Mouse (Mus musculus) CH12.LX (cell line): ENCODE results near the gene Ppp2r2d. TPM values are rescaled to one million over a fixed set of nuclear protein-coding genes. Genes with fewer than 3 reads are reported as not detected.
A peak's percentile ranks its signal among the peaks of the same experiment; 100 is the strongest.

ENCODE experiments used
- DNase-seq: peaks from one replicate; pipeline ENCODE4 v3.0.0-alpha.2; 2013; ENCODE audit errors: extremely low read depth
- H3K27ac ChIP-seq: 2 replicates; pipeline ENCODE4 v1.5.1; 2012; ENCODE audit warnings: low read depth, mild to moderate bottlenecking, control low read depth, moderate library complexity; ENCODE audit not compliant: insufficient read depth
- H3K27me3 ChIP-seq: replicated peaks from 2 replicates; pipeline ENCODE3; 2012; ENCODE audit warnings: inconsistent platforms
- H3K36me3 ChIP-seq, 2 experiments: replicated peaks in 1 of 2; 2 replicates each; pipeline versions ENCODE3 to v1.6.1; 2012; ENCODE audit warnings: inconsistent platforms in 1 of 2, low read length in 1 of 2, mild to moderate bottlenecking in 1 of 2, mixed read lengths in 1 of 2, moderate library complexity in 1 of 2; ENCODE audit not compliant: control insufficient read depth in 1 of 2, insufficient read depth in 1 of 2
- H3K4me1 ChIP-seq, 2 experiments: 2 replicates each; pipeline ENCODE4 v1.6.1; 2012; ENCODE audit warnings: inconsistent platforms in 1 of 2, moderate library complexity in 1 of 2; ENCODE audit not compliant: insufficient read depth in 2 of 2, control insufficient read depth in 1 of 2
- H3K4me2 ChIP-seq: 2 replicates; pipeline ENCODE4 v1.6.1; 2012; ENCODE audit warnings: low read depth, mild to moderate bottlenecking, control low read depth; ENCODE audit not compliant: poor library complexity, insufficient read depth, severe bottlenecking
- H3K4me3 ChIP-seq, 3 experiments: fragments of 150-350 bp in 1 of 3; sonication (generic) in 1 of 3; replicated peaks in 1 of 3; 2 replicates each; pipeline versions ENCODE3 to v1.5.1; 2011 to 2012; ENCODE audit warnings: low read depth in 2 of 3, low read length in 2 of 3, mild to moderate bottlenecking in 2 of 3, moderate library complexity in 2 of 3, control low read depth in 1 of 3, improper control_type of control experiment in 1 of 3, inconsistent platforms in 1 of 3, mixed read lengths in 1 of 3; ENCODE audit not compliant: poor library complexity in 1 of 3
- H3K79me2 ChIP-seq: replicated peaks from 2 replicates; pipeline ENCODE4 v1.6.1; 2012; ENCODE audit warnings: mild to moderate bottlenecking, moderate library complexity; ENCODE audit not compliant: control insufficient read depth, poor library complexity, insufficient read depth, severe bottlenecking; ENCODE audit errors: extremely low read depth
- H3K9ac ChIP-seq: 2 replicates; pipeline ENCODE4 v1.6.1; 2012; ENCODE audit warnings: low read depth, mild to moderate bottlenecking, control low read depth, moderate library complexity; ENCODE audit not compliant: insufficient read depth
- H3K9me3 ChIP-seq: replicated peaks from 2 replicates; pipeline ENCODE3; 2012; ENCODE audit warnings: low read length, inconsistent platforms, mixed read lengths
- BHLHE40 ChIP-seq: IDR thresholded peaks from 2 replicates; pipeline ENCODE4 v1.6.1; 2011; ENCODE audit warnings: mild to moderate bottlenecking, low read depth, low read length, improper control_type of control experiment
- CHD2 ChIP-seq: IDR thresholded peaks from 2 replicates; pipeline ENCODE4 v1.6.1; 2011; ENCODE audit warnings: low read length, improper control_type of control experiment
- CTCF ChIP-seq, 2 experiments: IDR thresholded peaks in 1 of 2; conservative IDR thresholded peaks in 1 of 2; 2 replicates each; pipeline ENCODE4 v1.5.1; 2011 to 2012; ENCODE audit warnings: low read depth in 2 of 2, low read length in 2 of 2, improper control_type of control experiment in 1 of 2, inconsistent platforms in 1 of 2, mild to moderate bottlenecking in 1 of 2, moderate library complexity in 1 of 2
- E2F4 ChIP-seq: IDR thresholded peaks from 2 replicates; pipeline ENCODE4 v1.6.1; 2011; ENCODE audit warnings: low read depth, low read length, improper control_type of control experiment; ENCODE audit not compliant: insufficient replicate concordance
- EP300 ChIP-seq: IDR thresholded peaks from 2 replicates; pipeline ENCODE4 v1.6.1; 2011; ENCODE audit warnings: low read length, improper control_type of control experiment
- HCFC1 ChIP-seq: IDR thresholded peaks from 2 replicates; pipeline ENCODE4 v1.6.1; 2012; ENCODE audit warnings: low read depth, mild to moderate bottlenecking, inconsistent platforms, low read length, improper control_type of control experiment
- IRF4 ChIP-seq: IDR thresholded peaks from 2 replicates; pipeline ENCODE4 v1.6.1; 2014; ENCODE audit warnings: low read depth, mild to moderate bottlenecking, inconsistent platforms, low read length, improper control_type of control experiment
- JUN ChIP-seq: IDR thresholded peaks from 2 replicates; pipeline ENCODE4 v1.6.1; 2011; ENCODE audit warnings: low read depth, mild to moderate bottlenecking, low read length, improper control_type of control experiment, moderate library complexity; ENCODE audit not compliant: insufficient read depth
- JUND ChIP-seq: conservative IDR thresholded peaks from 2 replicates; pipeline ENCODE4 v1.6.1; 2011; ENCODE audit warnings: low read depth, low read length, improper control_type of control experiment
- MAX ChIP-seq: IDR thresholded peaks from 2 replicates; pipeline ENCODE4 v1.6.1; 2011; ENCODE audit warnings: low read length, improper control_type of control experiment
- MAZ ChIP-seq: IDR thresholded peaks from 2 replicates; pipeline ENCODE4 v1.6.1; 2012; ENCODE audit warnings: low read depth, mild to moderate bottlenecking, inconsistent platforms, low read length, improper control_type of control experiment, moderate library complexity
- MEF2A ChIP-seq: IDR thresholded peaks from 2 replicates; pipeline ENCODE4 v1.6.1; 2014; ENCODE audit warnings: low read depth, mild to moderate bottlenecking, inconsistent platforms, low read length, improper control_type of control experiment, borderline replicate concordance
- MYC ChIP-seq: IDR thresholded peaks from 2 replicates; pipeline ENCODE4 v1.6.1; 2011; ENCODE audit warnings: low read depth, mild to moderate bottlenecking, improper control_type of control experiment, low read length
- NELFE ChIP-seq: IDR thresholded peaks from 2 replicates; pipeline ENCODE4 v1.6.1; 2011; ENCODE audit warnings: low read depth, low read length, improper control_type of control experiment
- NRF1 ChIP-seq: IDR thresholded peaks from 2 replicates; pipeline ENCODE4 v1.6.1; 2014; ENCODE audit warnings: low read depth, mild to moderate bottlenecking, inconsistent platforms, low read length, improper control_type of control experiment, moderate library complexity
- PAX5 ChIP-seq: IDR thresholded peaks from 2 replicates; pipeline ENCODE4 v1.6.1; 2012; ENCODE audit warnings: low read length, inconsistent platforms, mixed read lengths
- POLR2A ChIP-seq: IDR thresholded peaks from 2 replicates; pipeline ENCODE4 v1.6.1; 2011; ENCODE audit warnings: low read depth, mild to moderate bottlenecking, improper control_type of control experiment, low read length
- RAD21 ChIP-seq: IDR thresholded peaks from 2 replicates; pipeline ENCODE4 v1.6.1; 2011; ENCODE audit warnings: low read depth, mild to moderate bottlenecking, low read length, improper control_type of control experiment, moderate library complexity
- RCOR1 ChIP-seq: conservative IDR thresholded peaks from 2 replicates; pipeline ENCODE4 v1.6.1; 2012; ENCODE audit warnings: low read depth, mild to moderate bottlenecking, inconsistent platforms, low read length, improper control_type of control experiment
- SMC3 ChIP-seq: IDR thresholded peaks from 2 replicates; pipeline ENCODE4 v1.6.1; 2011; ENCODE audit warnings: low read depth, low read length, improper control_type of control experiment
- TBP ChIP-seq: conservative IDR thresholded peaks from 2 replicates; pipeline ENCODE4 v1.6.1; 2011; ENCODE audit warnings: low read depth, low read length, improper control_type of control experiment
- TCF12 ChIP-seq: IDR thresholded peaks from 2 replicates; pipeline ENCODE4 v1.6.1; 2014; ENCODE audit warnings: low read depth, mild to moderate bottlenecking, inconsistent platforms, low read length, improper control_type of control experiment
- USF1 ChIP-seq: IDR thresholded peaks from 2 replicates; pipeline ENCODE4 v1.6.1; 2014; ENCODE audit warnings: low read depth, mild to moderate bottlenecking, inconsistent platforms, low read length, improper control_type of control experiment
- ZC3H11A ChIP-seq: IDR thresholded peaks from 2 replicates; pipeline ENCODE4 v1.6.1; 2012; ENCODE audit warnings: low read depth, mild to moderate bottlenecking, inconsistent platforms, low read length, improper control_type of control experiment
- ZKSCAN1 ChIP-seq: IDR thresholded peaks from 2 replicates; pipeline ENCODE4 v1.6.1; 2012; ENCODE audit warnings: low read depth, inconsistent platforms, low read length, improper control_type of control experiment, borderline replicate concordance
- ZNF384 ChIP-seq: IDR thresholded peaks from 2 replicates; pipeline ENCODE4 v1.6.1; 2012; ENCODE audit warnings: low read depth, low read length, improper control_type of control experiment, inconsistent platforms
- dilution Hi-C: fragments of 300-500 bp; cut with MboI; formaldehyde crosslinking; loops from 2 replicates; pipeline ENCODE4 v1.14.3; 2020; ENCODE audit warnings: low sequenced_read_pairs; ENCODE audit not compliant: extremely low pct_unique_long_range_greater_than_20kb, extremely low pct_ligation_motif_present
- in situ Hi-C: fragments of 300-500 bp; cut with MboI; formaldehyde crosslinking; loops from 3 replicates; pipeline ENCODE4 v1.14.3; 2019; ENCODE audit warnings: low sequenced_read_pairs, low pct_ligation_motif_present, low pct_unique_long_range_greater_than_20kb, mixed read lengths
- polyA plus RNA-seq: library from polyadenylated mRNA; unstranded; fragments of >175 nt; gene quantifications from 2 replicates; pipeline ENCODE4 v1.2.1, GENCODE M21; 2012; ENCODE audit warnings: low read depth; ENCODE audit not compliant: insufficient read length
- total RNA-seq, 2 experiments: library from RNA; depleted of rRNA; stranded (reverse); fragments of 300-350 nt in 1 of 2; fragments of >200 nt in 1 of 2; gene quantifications; 2 replicates each; pipeline ENCODE4 v1.2.3; 2012 to 2014

Ppp2r2d gene
- total and polyA plus RNA-seq, 3 experiments = 24.3 to 54.1 (median 46.0) TPM

DNA sequence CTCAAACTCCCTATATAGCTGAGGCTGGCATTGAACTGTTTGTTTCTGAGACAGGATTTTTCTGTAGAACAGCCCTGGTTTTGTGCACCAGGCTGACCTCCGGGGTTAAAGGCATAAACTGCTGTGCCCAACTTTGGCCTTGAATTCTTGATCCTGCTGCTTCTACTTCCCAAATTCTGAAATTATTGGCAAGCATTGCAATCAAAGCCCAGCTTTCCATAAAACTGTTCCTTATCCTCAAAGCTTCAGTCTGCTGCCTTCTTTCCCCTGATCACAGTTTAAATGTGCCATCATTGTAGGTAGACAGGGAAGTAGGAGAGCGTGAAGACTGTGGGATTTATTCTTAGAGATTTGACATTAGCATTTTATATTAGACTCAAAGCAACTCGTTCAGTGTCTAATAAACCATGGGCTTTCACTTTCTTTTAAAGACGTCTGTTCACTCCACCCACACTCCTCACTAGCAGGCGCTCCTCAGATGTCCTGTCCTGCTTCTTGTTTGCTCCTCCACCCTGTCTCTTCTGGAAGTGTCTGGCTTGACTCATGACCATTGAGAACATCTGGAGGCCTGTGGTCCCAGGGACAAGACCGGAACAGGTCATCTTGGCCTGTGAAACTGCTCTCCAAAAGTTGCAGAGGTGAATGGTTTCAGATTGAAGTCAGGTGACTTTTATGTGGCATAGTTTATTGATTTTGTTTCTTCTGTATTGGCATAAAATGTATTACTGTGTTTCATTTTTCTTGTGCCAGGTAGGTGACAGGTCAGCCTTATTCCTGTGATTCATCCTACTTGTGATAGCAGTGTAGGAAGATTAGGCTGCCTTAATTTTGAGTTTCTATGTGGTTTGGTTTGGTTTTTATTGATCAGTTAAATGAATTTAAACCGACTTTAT lies 2.4 kb downstream of the Ppp2r2d start:
- Histone ChIP-seq H3K9me3 (no peaks in the 10 kb centered on the region), H3K27me3 (no peaks in the 10 kb centered on the region), H3K4me1 (peaks cover 12 to 33% of the 10 kb centered on the region in 2 experiments), H3K4me2 (peak overlapping the region; percentile 85; the same call in 1 of the 2 replicates), H3K27ac (no peak overlapping the region), H3K4me3 (no peak overlapping the region), H3K79me2 (peaks cover 25% of the 10 kb centered on the region), H3K36me3 (peaks cover 14 to 47% of the 10 kb centered on the region in 2 experiments), H3K9ac (no peak overlapping the region)
- in situ Hi-C loops = loop anchor here (25.0 kb wide), 1 partner anchor 1361 kb away; no protein-coding TSS in a partner anchor
- no peak for DNase-seq
- dilution Hi-C loops = no loop called here
- TF ChIP-seq CHD2 (no peak), E2F4 (no peak), MYC (no peak), MEF2A (no peak), SMC3 (no peak), TBP (no peak)

DNA sequence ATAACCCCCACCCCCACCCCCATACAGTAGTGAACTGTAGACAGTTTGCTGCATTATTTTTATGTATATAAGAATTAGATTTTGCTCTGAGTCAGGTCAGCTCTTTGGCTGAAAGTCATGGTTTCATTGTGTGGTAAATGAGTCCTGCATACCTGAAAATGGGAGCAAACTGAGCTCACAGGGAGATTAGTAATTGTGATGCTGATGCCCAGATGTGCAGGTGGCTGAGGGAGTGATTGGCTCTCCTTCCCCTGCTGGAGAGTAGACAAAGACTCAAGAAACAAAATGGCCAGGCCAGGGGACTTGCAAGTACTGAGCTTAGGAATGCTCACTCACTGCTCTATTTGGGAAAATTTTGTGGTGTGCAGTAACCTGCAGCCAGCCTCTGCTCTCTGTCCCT lies 4.2 kb downstream of the Ppp2r2d start:
- H3K9ac ChIP-seq = no peak overlapping the region
- peaks cover 16 to 49% of the 10 kb centered on the region in 2 experiments for H3K36me3 ChIP-seq
- in situ Hi-C loops = no loop called here

DNA sequence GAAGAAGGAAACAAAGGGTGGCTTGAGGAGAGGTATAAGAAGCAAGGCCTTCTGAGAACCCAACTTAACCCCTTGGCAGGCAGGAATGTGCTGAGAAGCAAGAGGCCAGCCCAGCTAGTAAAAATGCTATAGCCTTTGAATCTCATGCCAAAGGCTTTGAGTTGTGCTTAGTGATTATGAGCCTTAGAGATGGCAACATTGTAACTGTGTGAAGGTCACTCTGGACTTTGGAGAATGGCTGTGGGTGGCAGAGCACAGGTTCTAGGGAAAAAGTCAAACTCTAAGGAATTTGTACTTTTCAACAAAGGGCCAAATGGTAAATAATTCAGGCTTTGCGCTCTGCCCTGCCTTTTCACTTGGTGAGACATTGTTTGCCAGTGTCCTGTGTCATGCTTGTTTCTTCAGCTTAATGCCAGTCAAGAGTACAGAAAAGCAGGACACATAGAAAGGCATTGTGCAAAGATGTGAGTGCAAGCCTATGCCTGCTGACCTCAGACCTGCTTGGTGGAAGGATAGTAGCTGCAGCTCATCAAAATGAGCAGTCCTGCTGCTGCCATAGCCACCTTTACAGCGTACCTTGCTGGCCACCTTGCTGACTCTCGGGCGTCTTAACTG lies 7.6 kb downstream of the Ppp2r2d start:
- no peak for DNase-seq
- TF ChIP-seq IRF4 (no peak), MYC (no peak), RAD21 (no peak), CTCF (conservative IDR thresholded peaks at IDR 0.05 in 1 of 2, IDR thresholded peaks at IDR 0.05 in 1 of 2; ENCODE audit: low read depth in 2 of 2, low read length in 2 of 2) (no peak), ZKSCAN1 (no peak), ZC3H11A (no peak), ZNF384 (no peak), TCF12 (no peak), USF1 (no peak), JUN (no peak), MAZ (no peak), E2F4 (no peak), MAX (no peak), EP300 (no peak), BHLHE40 (no peak), POLR2A (no peak)
- Histone ChIP-seq H3K79me2 (peaks cover 9% of the 10 kb centered on the region), H3K36me3 (peaks cover 24 to 69% of the 10 kb centered on the region in 2 experiments), H3K4me2 (no peak overlapping the region), H3K27ac (no peak overlapping the region), H3K4me1 (peaks cover 0 to 13% of the 10 kb centered on the region in 2 experiments; a peak in 2 of 4 replicates), H3K27me3 (no peaks in the 10 kb centered on the region), H3K4me3 (no peak overlapping the region), H3K9ac (no peak overlapping the region), H3K9me3 (no peaks in the 10 kb centered on the region)
- in situ Hi-C loops (no loop called here), dilution Hi-C loops (no loop called here)

More for the DNA sequence above, 4.2 kb downstream of the Ppp2r2d start:
- no peak overlapping the region for H3K27ac ChIP-seq
- DNase-seq = no peak
- peaks cover 28% of the 10 kb centered on the region for H3K79me2 ChIP-seq
- H3K4me3 ChIP-seq = no peak overlapping the region
- H3K27me3 ChIP-seq = no peaks in the 10 kb centered on the region
- H3K9me3 ChIP-seq = no peaks in the 10 kb centered on the region
- peaks cover 3 to 18% of the 10 kb centered on the region in 2 experiments for H3K4me1 ChIP-seq
- no peak overlapping the region for H3K4me2 ChIP-seq
- dilution Hi-C loops = no loop called here
- TF ChIP-seq JUND (no peak), RCOR1 (no peak), NELFE (no peak), HCFC1 (no peak), PAX5 (no peak), CTCF (conservative IDR thresholded peaks at IDR 0.05 in 1 of 2, IDR thresholded peaks at IDR 0.05 in 1 of 2; ENCODE audit: low read depth in 2 of 2, low read length in 2 of 2) (no peak), ZNF384 (no peak), NRF1 (no peak)
